Mouse (Mus musculus) kidney, postnatal 0 days (tissue): Measurements from ENCODE around the gene Rtp3. TPM values are rescaled to one million over a fixed set of nuclear protein-coding genes. Genes with fewer than 3 reads are reported as not detected.

Source experiments
- ATAC-seq: fragments of 200-750 bp; cut with Nextera tagmentation; replicated peaks from 2 replicates; pipeline ENCODE4 v1.8.0; 2017; ENCODE audit warnings: low read depth, moderate number of reproducible peaks, moderate TSS enrichment, moderate library complexity; ENCODE audit not compliant: low FRiP score
- DNase-seq: peaks from one replicate; pipeline ENCODE4 v3.0.0-alpha.2; 2016; ENCODE audit warnings: low spot score
- H3K27ac ChIP-seq: fragments of 300-500 bp; sonication (generic); 2 replicates; pipeline ENCODE4 v1.5.1; 2014; ENCODE audit warnings: mild to moderate bottlenecking
- H3K27me3 ChIP-seq: fragments of 300-500 bp; sonication (generic); 2 replicates; pipeline ENCODE4 v1.6.1; 2014; ENCODE audit warnings: low read length, mixed read lengths; ENCODE audit not compliant: insufficient read depth
- H3K36me3 ChIP-seq: fragments of 300-500 bp; sonication (generic); 2 replicates; pipeline ENCODE4 v1.6.1; 2014; ENCODE audit warnings: low read length, mixed read lengths; ENCODE audit not compliant: insufficient read depth
- H3K4me1 ChIP-seq: fragments of 300-500 bp; sonication (generic); replicated peaks from 2 replicates; pipeline ENCODE4 v1.6.1; 2014; ENCODE audit warnings: antibody characterized with exemption, low read length, mixed read lengths; ENCODE audit not compliant: insufficient read depth
- H3K4me2 ChIP-seq: fragments of 300-500 bp; sonication (generic); 2 replicates; pipeline ENCODE4 v1.6.1; 2014; ENCODE audit warnings: mild to moderate bottlenecking, low read length, moderate library complexity, mixed read lengths
- H3K4me3 ChIP-seq: fragments of 300-500 bp; sonication (generic); replicated peaks from 2 replicates; pipeline ENCODE4 v1.5.1; 2014; ENCODE audit warnings: low read depth, low read length
- H3K9ac ChIP-seq: fragments of 300-500 bp; sonication (generic); 2 replicates; pipeline ENCODE4 v1.6.1; 2014; ENCODE audit warnings: low read depth, low read length
- H3K9me3 ChIP-seq: fragments of 300-500 bp; sonication (generic); replicated peaks from 2 replicates; pipeline ENCODE4 v1.6.1; 2016; ENCODE audit warnings: low read length, inconsistent platforms, mixed read lengths
- CTCF ChIP-seq: IDR thresholded peaks from 2 replicates; pipeline ENCODE4 v1.5.1; 2016; ENCODE audit warnings: antibody characterized with exemption, low read depth, mild to moderate bottlenecking, moderate library complexity
- WGBS: fragments of 180-500 bp; shearing (Covaris S2); extraction: QIAGEN DNeasy Blood & Tissue Kit; methylation state at CpG from one replicate; pipeline ENCODE4 v1.1.7; 2014; 5-methylcytosine and 5-hydroxymethylcytosine counted together
- polyA plus RNA-seq: library from polyadenylated mRNA; unstranded; fragments of >200 nt; fragmentation: Nextera tagmentation; extraction: Ambion mirVana; gene quantifications from 2 replicates; pipeline ENCODE4 v1.2.1, GENCODE M21; 2015

The Rtp3 gene
- polyA plus RNA-seq, 1 experiment from 2014 or later = 0.89 TPM

DNA sequence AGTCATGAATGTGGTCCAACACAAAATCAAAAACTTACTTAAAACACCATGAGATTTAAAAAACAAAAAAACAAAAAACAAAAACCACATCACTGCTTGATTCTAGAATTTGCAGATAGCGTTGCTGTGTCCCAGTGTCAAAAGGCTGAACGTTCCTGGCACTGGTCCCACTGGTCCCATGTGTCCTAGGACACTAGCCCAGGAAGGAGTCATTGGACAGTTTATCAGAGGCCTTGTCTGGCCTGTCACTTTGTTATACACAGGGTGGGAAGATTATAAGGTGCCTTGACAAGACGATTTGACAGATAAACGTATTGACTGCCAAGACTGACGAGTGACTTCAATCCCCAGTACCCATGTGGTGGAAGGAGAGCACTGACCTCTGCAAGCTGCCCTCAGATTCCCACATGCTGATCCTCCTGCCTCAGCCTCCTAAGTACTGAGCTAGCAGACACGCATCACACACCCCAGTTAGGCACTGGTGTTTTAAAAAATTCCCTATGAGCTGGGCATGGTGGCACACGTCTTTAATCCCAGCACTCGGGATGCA, 26.7 kb downstream of the Rtp3 start:
- Histone ChIP-seq H3K36me3 (no peaks in the 10 kb centered on the region), H3K9ac (no peak overlapping the region), H3K27me3 (no peaks in the 10 kb centered on the region), H3K9me3 (no peaks in the 10 kb centered on the region), H3K27ac (no peak overlapping the region), H3K4me1 (no peaks in the 10 kb centered on the region), H3K4me2 (no peak overlapping the region), H3K4me3 (no peak overlapping the region)
- WGBS = 89% methylated on average over 8 of the region's 8 CpGs
- no peak for TF ChIP-seq CTCF
- no peak for ATAC-seq
- DNase-seq = no peak

DNA sequence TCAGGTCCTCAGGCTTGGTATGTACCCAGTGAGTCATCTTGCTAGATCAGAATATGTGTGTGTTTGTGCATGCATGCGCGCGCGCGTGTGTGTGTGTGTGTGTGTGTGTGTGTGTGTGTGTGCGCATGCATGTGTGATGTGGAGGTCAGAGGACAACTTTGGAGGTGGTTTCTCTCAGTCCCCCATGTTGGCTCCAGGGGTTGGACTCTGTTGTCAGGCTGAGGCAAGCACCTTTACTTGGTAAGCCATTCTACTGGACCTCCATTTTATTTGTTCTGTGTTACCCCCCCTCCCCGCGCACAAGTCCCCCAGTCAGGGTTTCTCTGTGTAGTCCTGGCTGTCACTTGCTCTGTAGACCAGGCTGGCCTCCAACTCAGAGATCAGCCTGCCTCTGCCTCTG, 29.0 kb downstream of the Rtp3 start:
- H3K27ac ChIP-seq = no peak overlapping the region
- no peaks in the 10 kb centered on the region for H3K4me1 ChIP-seq
- H3K9me3 ChIP-seq = no peaks in the 10 kb centered on the region
- H3K4me2 ChIP-seq = no peak overlapping the region
- H3K9ac ChIP-seq = no peak overlapping the region
- ATAC-seq = no peak
- no peaks in the 10 kb centered on the region for H3K27me3 ChIP-seq
- H3K4me3 ChIP-seq = no peak overlapping the region
- DNase-seq = no peak
- no peaks in the 10 kb centered on the region for H3K36me3 ChIP-seq
- TF ChIP-seq CTCF = no peak
- 97% methylated on average over 8 of the region's 8 CpGs for WGBS

DNA sequence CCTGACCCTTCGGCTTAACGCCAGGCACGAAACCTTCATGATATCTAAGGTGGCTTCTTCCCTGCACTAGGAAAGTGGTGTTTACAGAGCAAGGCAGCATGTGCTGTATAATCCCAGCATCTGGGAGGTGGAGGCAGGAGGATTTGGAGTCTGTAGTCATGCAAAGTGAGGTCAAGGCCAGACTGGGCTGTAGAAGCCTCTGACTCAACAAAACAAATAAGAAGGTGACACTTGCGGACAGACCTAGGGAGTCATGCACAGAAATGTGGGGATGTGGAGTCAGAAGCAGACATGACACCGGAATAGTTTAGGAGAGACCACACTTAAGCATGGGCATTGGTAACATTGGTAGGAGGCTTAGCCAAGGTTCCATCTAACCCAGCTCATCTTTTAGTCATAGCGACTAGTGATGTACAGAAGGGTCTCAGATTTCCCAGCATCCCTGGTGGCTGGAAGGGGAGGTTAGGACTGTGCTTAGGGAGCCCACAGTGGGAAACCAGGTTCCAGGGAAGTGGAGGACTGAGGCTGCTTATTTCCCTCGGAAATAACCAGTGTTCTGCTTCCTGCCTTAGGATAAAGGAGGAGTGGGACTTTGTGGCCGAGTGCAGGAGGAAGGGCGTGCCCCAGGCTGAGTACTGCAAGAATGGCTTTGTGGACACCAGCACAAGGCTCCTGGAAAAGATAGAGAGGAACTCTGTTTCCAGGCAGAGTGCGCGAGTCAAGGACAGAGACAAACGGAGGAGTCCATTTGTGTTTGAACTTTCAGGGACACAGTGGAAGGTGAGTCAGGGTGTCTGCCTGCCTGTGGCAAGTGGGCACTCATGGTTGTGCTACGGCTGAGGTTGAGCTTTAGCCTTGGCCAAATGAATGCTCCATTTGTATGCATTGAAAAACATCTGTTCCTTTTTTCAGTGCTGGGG, 29.9 kb downstream of the Rtp3 start:
- H3K36me3 ChIP-seq = no peaks in the 10 kb centered on the region
- DNase-seq = no peak
- 0 out of 2 replicates have a peak, but pooled peaks cover 4% of the 10 kb centered on the region for H3K27me3 ChIP-seq
- no peak overlapping the region for H3K4me3 ChIP-seq
- no peaks in the 10 kb centered on the region for H3K4me1 ChIP-seq
- no peak for TF ChIP-seq CTCF
- no peaks in the 10 kb centered on the region for H3K9me3 ChIP-seq
- no peak overlapping the region for H3K27ac ChIP-seq
- no peak for ATAC-seq
- H3K9ac ChIP-seq = no peak overlapping the region
- H3K4me2 ChIP-seq = no peak overlapping the region
- WGBS = 81% methylated on average over 13 of the region's 13 CpGs

GRCm38 (mm10) chr9:110959669-110960068, 30.7 kb downstream of the Rtp3 start:
- Histone ChIP-seq H3K9me3 (no peaks in the 10 kb centered on the region), H3K27me3 (0 out of 2 replicates have a peak, but pooled peaks cover 8% of the 10 kb centered on the region), H3K4me3 (no peak overlapping the region), H3K36me3 (no peaks in the 10 kb centered on the region), H3K9ac (no peak overlapping the region), H3K4me2 (no peak overlapping the region), H3K4me1 (no peaks in the 10 kb centered on the region), H3K27ac (no peak overlapping the region)
- TF ChIP-seq CTCF = no peak
- WGBS = 79% methylated on average over 5 of the region's 5 CpGs
- DNase-seq (no peak), ATAC-seq (no peak)

DNA sequence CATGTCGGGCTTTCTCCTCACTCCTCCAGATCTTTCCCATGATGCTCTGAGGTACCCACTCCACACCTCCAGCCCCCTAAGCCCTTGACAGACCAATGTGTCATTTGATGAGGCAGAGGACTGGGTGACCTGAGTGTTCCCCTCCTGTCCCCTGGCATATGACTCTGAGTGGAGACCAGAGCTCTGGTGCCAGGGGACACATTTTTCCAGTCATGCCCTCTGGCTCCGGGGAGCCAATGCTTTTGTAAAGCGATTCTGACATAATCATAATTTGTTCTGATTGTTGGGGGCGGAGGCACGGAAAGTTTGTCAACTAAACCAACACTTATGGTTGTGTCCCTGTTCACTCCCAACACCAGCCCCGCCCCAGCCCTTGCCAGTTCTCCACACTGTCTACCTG, 34.4 kb downstream of the Rtp3 start:
- Histone ChIP-seq H3K4me2 (no peak overlapping the region), H3K27ac (no peak overlapping the region), H3K27me3 (0 out of 2 replicates have a peak, but pooled peaks cover 8% of the 10 kb centered on the region), H3K4me1 (no peaks in the 10 kb centered on the region), H3K4me3 (no peak overlapping the region), H3K9me3 (no peaks in the 10 kb centered on the region), H3K36me3 (no peaks in the 10 kb centered on the region), H3K9ac (no peak overlapping the region)
- ATAC-seq = no peak
- WGBS = 81% methylated on average over 6 of the region's 6 CpGs
- DNase-seq = no peak
- TF ChIP-seq CTCF = no peak

GRCm38 (mm10) chr9:110954681-110955445, 35.5 kb downstream of the Rtp3 start:
- H3K4me1 ChIP-seq = no peaks in the 10 kb centered on the region
- H3K4me3 ChIP-seq = no peak overlapping the region
- no peak for DNase-seq
- H3K27ac ChIP-seq = no peak overlapping the region
- H3K27me3 ChIP-seq = 0 out of 2 replicates have a peak, but pooled peaks cover 8% of the 10 kb centered on the region
- H3K9ac ChIP-seq = no peak overlapping the region
- TF ChIP-seq CTCF = no peak
- H3K36me3 ChIP-seq = no peaks in the 10 kb centered on the region
- H3K4me2 ChIP-seq = no peak overlapping the region
- ATAC-seq = no peak
- H3K9me3 ChIP-seq = no peaks in the 10 kb centered on the region
- 50% methylated on average over 2 of the region's 2 CpGs for WGBS
